ENCODE assay signal across 12 mouse cellular contexts in genomic region chr15:25723281-25724113, GRCm38 (mm10).
A peak's percentile ranks its signal among the peaks of the same experiment; 100 is the strongest.
DNase-seq lines count a peak whose midpoint lies in the region; ATAC-seq and TF ChIP-seq lines count a peak whose summit lies in the region.
"Had no signal": no experiment of that assay in that cellular context is flagged by ENCODE, and none has a peak within 500 bp of the region (broad histone marks: within the 10 kb centered on the region; RNA-seq: fewer than 3 reads in every experiment).

No protein-coding gene starts in this region.

- DNase-seq in intestine, embryonic 14.5 days (ENCODE audit: low spot score) = peak; percentile 59
- DNase-seq in brain, embryonic 14.5 days (ENCODE audit: low read depth) = peak; percentile 37
- peak; percentile 81 for DNase-seq in lung, postnatal 36 days
- no peak for DNase-seq in ovary, postnatal 10 days (ENCODE audit: low spot score)
- no peak for DNase-seq in spleen, postnatal 14 days (ENCODE audit: low spot score in 2 of 2)
- DNase-seq: cerebellum, postnatal 36 days; gastrocnemius, postnatal 36 days had no signal

- H3K36me3 ChIP-seq in intestine, embryonic 14.5 days (ENCODE audit: control insufficient read depth, insufficient read depth, low read length) = peaks cover 23% of the 10 kb centered on the region; the same call in 1 of the 2 replicates
- peaks cover 49% of the 10 kb centered on the region for H3K36me3 ChIP-seq in intestine, postnatal 0 days (ENCODE audit: control insufficient read depth, insufficient read depth)
- 0 out of 2 replicates have a peak, but pooled peaks cover 5% of the 10 kb centered on the region for H3K36me3 ChIP-seq in intestine, embryonic 16.5 days (ENCODE audit: control insufficient read depth, insufficient read depth, low read length)
- peaks cover 9% of the 10 kb centered on the region for H3K36me3 ChIP-seq in midbrain, embryonic 13.5 days

- H3K9me3 ChIP-seq in intestine, embryonic 14.5 days (ENCODE audit: control insufficient read depth, low read length) = no peaks in the 10 kb centered on the region
- H3K9me3 ChIP-seq in intestine, postnatal 0 days (ENCODE audit: control insufficient read depth) = no peaks in the 10 kb centered on the region
- no peaks in the 10 kb centered on the region for H3K9me3 ChIP-seq in intestine, embryonic 16.5 days (ENCODE audit: control insufficient read depth, low read length)
- H3K9me3 ChIP-seq in midbrain, embryonic 13.5 days = no peaks in the 10 kb centered on the region
- H3K9me3 ChIP-seq: hindbrain, embryonic 10.5 days; neural tube, embryonic 12.5 days had no signal

- H3K27me3 ChIP-seq in intestine, embryonic 14.5 days (replicated peaks; ENCODE audit: control insufficient read depth, insufficient read depth, low read length) = no peaks in the 10 kb centered on the region
- no peaks in the 10 kb centered on the region for H3K27me3 ChIP-seq in intestine, postnatal 0 days (replicated peaks; ENCODE audit: control insufficient read depth, insufficient read depth, low read length)
- no peaks in the 10 kb centered on the region for H3K27me3 ChIP-seq in intestine, embryonic 16.5 days (replicated peaks; ENCODE audit: control insufficient read depth, insufficient read depth, low read length)
- no peaks in the 10 kb centered on the region for H3K27me3 ChIP-seq in midbrain, embryonic 13.5 days
- H3K27me3 ChIP-seq: neural tube, embryonic 12.5 days had no signal

- no peak overlapping the region for H3K4me2 ChIP-seq in intestine, embryonic 14.5 days (ENCODE audit: low read length)
- H3K4me2 ChIP-seq in intestine, postnatal 0 days (replicated peaks; ENCODE audit: low read depth) = no peak overlapping the region
- no peak overlapping the region for H3K4me2 ChIP-seq in intestine, embryonic 16.5 days (ENCODE audit: low read depth, low read length)
- H3K4me2 ChIP-seq in midbrain, embryonic 13.5 days (replicated peaks) = no peak overlapping the region
- H3K4me2 ChIP-seq: neural tube, embryonic 12.5 days had no signal

- peak; percentile 65 for ATAC-seq in intestine, embryonic 14.5 days (replicated peaks; ENCODE audit: low FRiP score, low TSS enrichment, low read depth)
- no peak for ATAC-seq in intestine, postnatal 0 days
- ATAC-seq in intestine, embryonic 16.5 days = peak; percentile 83
- ATAC-seq in midbrain, embryonic 13.5 days = no peak

- H3K27ac ChIP-seq in intestine, embryonic 14.5 days (ENCODE audit: low read depth) = peak overlapping the region; percentile 70
- H3K27ac ChIP-seq in intestine, postnatal 0 days (ENCODE audit: low read depth, low read length) = no peak overlapping the region; the same call in 1 of the 2 replicates
- peak overlapping the region; percentile 25 for H3K27ac ChIP-seq in intestine, embryonic 16.5 days (ENCODE audit: low read length)
- H3K27ac ChIP-seq in midbrain, embryonic 13.5 days = no peak overlapping the region
- H3K27ac ChIP-seq: hindbrain, embryonic 10.5 days; neural tube, embryonic 12.5 days had no signal

- TF ChIP-seq POLR2A in brain, embryonic 14.5 days (IDR thresholded peaks at IDR 0.05; ENCODE audit: borderline replicate concordance, extremely low read depth, insufficient read depth, insufficient read length, poor library complexity, severe bottlenecking) = no peak

- no peak for TF ChIP-seq CTCF in intestine, postnatal 0 days (IDR thresholded peaks at IDR 0.05; ENCODE audit: low read depth)
- TF ChIP-seq CTCF in brain, embryonic 14.5 days (IDR thresholded peaks at IDR 0.05; ENCODE audit: borderline replicate concordance, extremely low read depth, insufficient read depth, insufficient read length) = no peak

- 26% methylated on average over 12 of the region's 12 CpGs for WGBS in intestine, embryonic 14.5 days
- 47% methylated on average over 12 of the region's 12 CpGs for WGBS in intestine, postnatal 0 days
- 40% methylated on average over 12 of the region's 12 CpGs for WGBS in intestine, embryonic 16.5 days
- 82% methylated on average over 12 of the region's 12 CpGs for WGBS in midbrain, embryonic 13.5 days

- no peak overlapping the region for H3K9ac ChIP-seq in intestine, embryonic 14.5 days (ENCODE audit: low read length)
- H3K9ac ChIP-seq in intestine, postnatal 0 days (ENCODE audit: low read depth, low read length) = no peak overlapping the region
- no peak overlapping the region for H3K9ac ChIP-seq in intestine, embryonic 16.5 days (ENCODE audit: low read depth, low read length)
- H3K9ac ChIP-seq in midbrain, embryonic 13.5 days (replicated peaks) = no peak overlapping the region
- H3K9ac ChIP-seq: neural tube, embryonic 12.5 days had no signal

- H3K4me3 ChIP-seq in intestine, embryonic 14.5 days (ENCODE audit: low read depth, low read length) = no peak overlapping the region
- H3K4me3 ChIP-seq in intestine, postnatal 0 days (ENCODE audit: low read depth, low read length) = no peak overlapping the region
- H3K4me3 ChIP-seq in intestine, embryonic 16.5 days (ENCODE audit: low read length) = no peak overlapping the region
- no peak overlapping the region for H3K4me3 ChIP-seq in midbrain, embryonic 13.5 days (replicated peaks)
- H3K4me3 ChIP-seq: hindbrain, embryonic 10.5 days; neural tube, embryonic 12.5 days had no signal

- H3K4me1 ChIP-seq in intestine, embryonic 14.5 days (replicated peaks; ENCODE audit: control insufficient read depth, insufficient read depth, low read length) = peaks cover 14% of the 10 kb centered on the region
- H3K4me1 ChIP-seq in intestine, postnatal 0 days (replicated peaks; ENCODE audit: control insufficient read depth, insufficient read depth, low read length) = no peaks in the 10 kb centered on the region
- H3K4me1 ChIP-seq in intestine, embryonic 16.5 days (ENCODE audit: control insufficient read depth, insufficient read depth, low read length) = peaks cover 14% of the 10 kb centered on the region
- H3K4me1 ChIP-seq in midbrain, embryonic 13.5 days (replicated peaks) = 0 out of 2 replicates have a peak, but pooled peaks cover 4% of the 10 kb centered on the region
- H3K4me1 ChIP-seq: neural tube, embryonic 12.5 days had no signal

Comparison
In these comparisons a context has a peak if more than half of its experiments do, and no peak if none do; other contexts are left out.
1. ATAC-seq: peak in intestine, embryonic 14.5 days (single experiment) and intestine, embryonic 16.5 days (single experiment); none in intestine, postnatal 0 days (single experiment) and midbrain, embryonic 13.5 days (single experiment).
2. H3K27ac ChIP-seq: peak in intestine, embryonic 14.5 days (single experiment) and intestine, embryonic 16.5 days (single experiment); none in intestine, postnatal 0 days (single experiment) and midbrain, embryonic 13.5 days (single experiment).
3. DNase-seq: peak in intestine, embryonic 14.5 days (single experiment), brain, embryonic 14.5 days (single experiment) and lung, postnatal 36 days (single experiment); none in ovary, postnatal 10 days (single experiment) and spleen, postnatal 14 days (0 of 2).